Mouse (Mus musculus) T-cell, adult 66 days (primary cell): Measurements from ENCODE around the gene Gm2004. TPM values are rescaled to one million over a fixed set of nuclear protein-coding genes. Genes with fewer than 3 reads are reported as not detected.

Experiments
- total RNA-seq, 2 experiments: library from RNA; stranded (reverse); gene quantifications; 3 replicates in 1 of 2; 4 replicates in 1 of 2; pipeline ENCODE4 v1.2.4; 2023

Gene Gm2004
- 1 to 10 TPM in 1 of 2 experiments, under 1 TPM in 1; 0.44 to 1.2 TPM for total RNA-seq

GRCm38 (mm10) chr2:176149725-176150124, at the start of gene Gm2004:
Gene Gm2004, minus strand, starts transcription at chr2:176149825.

Other genes with a start within 250 kb of the Gm2004 start
- gene Zfp966, start 218.7 kb downstream of the Gm2004 start, total RNA-seq, result 1 to 10 TPM; 6.6 to 7.4 TPM
- gene Gm2026, start 184.5 kb downstream of the Gm2004 start, total RNA-seq, result 1 to 10 TPM; 3.1 to 4.6 TPM
- 1 to 10 TPM; 1.7 to 3.9 TPM for gene 2210418O10Rik, start 76.7 kb upstream of the Gm2004 start, total RNA-seq
- not detected for gene Gm11009, start 169.7 kb upstream of the Gm2004 start, total RNA-seq